Mouse (Mus musculus): ENCODE data around the gene Fhod1. TPM values are rescaled to one million over a fixed set of nuclear protein-coding genes. Genes with fewer than 3 reads are reported as not detected.

The Fhod1 gene
- total and polyA plus RNA-seq, 3 experiments: 2.5 to 10.9 TPM; not detected in 1

DNA sequence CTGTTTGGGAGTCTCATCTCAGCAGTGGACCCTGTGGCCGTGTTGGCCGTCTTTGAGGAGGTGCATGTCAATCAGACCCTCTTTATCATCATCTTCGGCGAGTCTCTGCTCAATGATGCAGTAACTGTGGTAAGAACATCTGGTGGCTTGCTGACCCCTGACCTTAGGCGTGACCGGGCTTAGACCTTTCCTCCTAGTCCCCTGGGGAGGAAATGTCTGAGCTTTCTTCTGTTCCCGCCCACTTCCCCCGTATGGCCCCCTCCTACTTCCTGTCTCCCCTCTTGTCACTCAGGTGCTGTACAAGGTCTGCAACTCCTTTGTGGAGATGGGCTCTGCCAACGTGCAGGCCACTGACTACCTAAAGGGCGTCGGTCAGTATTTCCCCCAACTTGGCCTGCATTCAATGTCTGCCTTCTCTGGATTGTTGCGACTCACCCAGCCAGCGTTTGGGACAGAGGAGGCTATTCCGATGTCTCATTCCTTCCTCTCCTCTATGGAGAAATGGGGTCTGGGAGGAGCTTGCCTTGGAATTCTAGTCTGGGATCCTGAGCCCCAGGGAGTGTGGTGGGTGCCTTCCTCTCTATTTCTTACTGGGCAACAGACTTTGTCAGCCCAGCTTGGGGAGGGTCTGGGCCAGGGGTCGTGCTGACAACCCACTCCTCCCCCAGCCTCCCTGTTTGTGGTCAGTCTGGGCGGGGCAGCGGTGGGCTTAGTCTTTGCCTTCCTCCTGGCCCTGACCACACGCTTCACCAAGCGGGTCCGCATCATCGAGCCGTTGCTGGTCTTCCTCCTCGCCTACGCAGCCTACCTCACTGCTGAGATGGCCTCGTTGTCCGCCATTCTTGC lies 7.6 kb upstream of the Fhod1 start:
- no peak for DNase-seq (ENCODE audit: low read depth, low spot score)
- no peak overlapping the region for H3K27ac ChIP-seq (ENCODE audit: control insufficient read depth, low read depth, low read length)

DNA sequence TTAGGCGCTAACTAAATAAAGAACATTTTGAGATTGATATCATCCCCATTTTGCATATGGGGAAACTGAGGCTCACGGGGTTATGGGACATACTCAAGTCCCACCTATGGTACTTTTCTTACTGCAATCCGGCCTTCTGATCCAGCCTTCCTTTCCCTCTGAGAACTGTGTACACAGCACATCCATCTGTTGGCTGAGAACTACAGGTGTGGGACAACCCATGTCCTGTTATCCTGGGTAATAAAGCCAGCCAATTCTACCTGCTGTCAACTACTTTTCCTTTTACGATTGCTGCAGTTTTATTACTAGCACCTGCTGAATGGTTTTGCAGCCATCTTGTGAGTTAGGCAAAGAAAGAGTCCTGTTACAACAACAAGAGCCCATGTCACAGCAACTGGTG lies 6.8 kb upstream of the Fhod1 start:
- no peak for DNase-seq (ENCODE audit: low read depth, low spot score)
- Histone ChIP-seq H3K27ac (ENCODE audit: control insufficient read depth, low read depth, low read length) (no peak overlapping the region), H3K4me1 (ENCODE audit: control insufficient read depth in 1 of 2, insufficient read depth in 2 of 2, low read length in 2 of 2) (no peaks in the 10 kb centered on the region), H3K4me3 (ENCODE audit: control insufficient read depth in 1 of 2, insufficient read depth in 1 of 2, low read depth in 2 of 2, low read length in 2 of 2) (no peak overlapping the region), H3K9me3 (replicated peaks; ENCODE audit: insufficient read depth, low read length) (no peaks in the 10 kb centered on the region), H3K79me2 (ENCODE audit: control insufficient read depth, insufficient read depth, low read length, poor library complexity) (no peaks in the 10 kb centered on the region), H3K9ac (ENCODE audit: control insufficient read depth, low read depth, low read length, poor library complexity, severe bottlenecking) (no peak overlapping the region), H3K27me3 (ENCODE audit: control insufficient read depth in 1 of 2, insufficient read depth in 2 of 2, low read length in 2 of 2) (peaks cover 4 to 6% of the 10 kb centered on the region in 2 experiments; a peak in 2 of 4 replicates), H3K36me3 (ENCODE audit: control insufficient read depth in 1 of 2, insufficient read depth in 2 of 2, low read length in 2 of 2) (no peaks in the 10 kb centered on the region)
- TF ChIP-seq CHD1 (IDR thresholded peaks at IDR 0.05; ENCODE audit: low read depth, low read length) (no peak), ELF1 (IDR thresholded peaks at IDR 0.05; ENCODE audit: low read depth, low read length) (no peak), MAX (IDR thresholded peaks at IDR 0.05; ENCODE audit: low read length) (no peak), ZMIZ1 (IDR thresholded peaks at IDR 0.05; ENCODE audit: low read depth, low read length) (no peak), MEF2A (IDR thresholded peaks at IDR 0.05; ENCODE audit: extremely low read depth, insufficient replicate concordance, low read depth, low read length, poor library complexity, severe bottlenecking) (no peak), POLR2AphosphoS2 (IDR thresholded peaks at IDR 0.05; ENCODE audit: low read length) (no peak), CTCF (IDR thresholded peaks at IDR 0.05 in 2 of 3, conservative IDR thresholded peaks at IDR 0.05 in 1 of 3; ENCODE audit: control insufficient read depth in 1 of 3, insufficient read depth in 1 of 3, low read depth in 2 of 3, low read length in 3 of 3, poor library complexity in 1 of 3, severe bottlenecking in 1 of 3) (no peak), ZNF384 (IDR thresholded peaks at IDR 0.05; ENCODE audit: low read depth, low read length) (no peak), KAT2A (conservative IDR thresholded peaks at IDR 0.05; ENCODE audit: low read depth, low read length) (no peak), SMC3 (IDR thresholded peaks at IDR 0.05; ENCODE audit: low read depth, low read length) (no peak), CHD2 (IDR thresholded peaks at IDR 0.05; ENCODE audit: low read length) (no peak), MAFK (IDR thresholded peaks at IDR 0.05; ENCODE audit: borderline replicate concordance, low read depth, low read length) (no peak)

More for the DNA sequence above, 7.6 kb upstream of the Fhod1 start:
- Histone ChIP-seq H3K36me3 (ENCODE audit: control insufficient read depth in 1 of 2, insufficient read depth in 2 of 2, low read length in 2 of 2) (no peaks in the 10 kb centered on the region), H3K79me2 (ENCODE audit: control insufficient read depth, insufficient read depth, low read length, poor library complexity) (no peaks in the 10 kb centered on the region), H3K4me3 (ENCODE audit: control insufficient read depth in 1 of 2, insufficient read depth in 1 of 2, low read depth in 2 of 2, low read length in 2 of 2) (no peak overlapping the region), H3K27me3 (ENCODE audit: control insufficient read depth in 1 of 2, insufficient read depth in 2 of 2, low read length in 2 of 2) (0 out of 4 replicates have a peak, but pooled peaks cover 0 to under 1% of the 10 kb centered on the region in 2 experiments), H3K9ac (ENCODE audit: control insufficient read depth, low read depth, low read length, poor library complexity, severe bottlenecking) (no peak overlapping the region), H3K4me1 (ENCODE audit: control insufficient read depth in 1 of 2, insufficient read depth in 2 of 2, low read length in 2 of 2) (no peaks in the 10 kb centered on the region), H3K9me3 (replicated peaks; ENCODE audit: insufficient read depth, low read length) (no peaks in the 10 kb centered on the region)
- TF ChIP-seq RCOR1 (IDR thresholded peaks at IDR 0.05; ENCODE audit: low read depth, low read length) (no peak), USF2 (IDR thresholded peaks at IDR 0.05; ENCODE audit: borderline replicate concordance in 1 of 2, insufficient read depth in 1 of 2, low read depth in 1 of 2, low read length in 2 of 2) (no peak)
